Mouse (Mus musculus) kidney, adult 10 weeks (tissue): ENCODE results near the gene Rab42. TPM values are rescaled to one million over a fixed set of nuclear protein-coding genes. Genes with fewer than 3 reads are reported as not detected.

Experiments
- polyA plus RNA-seq: library from polyadenylated mRNA; stranded (reverse); fragments of 350-450 nt; fragmentation: Illumina TruSeq; extraction: RNeasy Lipid Tissue Mini Kit (QIAGEN cat#74804); gene quantifications from one replicate; pipeline ENCODE4 v1.2.3, GENCODE M21; 2014; ENCODE audit warnings: low read depth, low replicate concordance

Gene Rab42
- not detected for polyA plus RNA-seq

DNA sequence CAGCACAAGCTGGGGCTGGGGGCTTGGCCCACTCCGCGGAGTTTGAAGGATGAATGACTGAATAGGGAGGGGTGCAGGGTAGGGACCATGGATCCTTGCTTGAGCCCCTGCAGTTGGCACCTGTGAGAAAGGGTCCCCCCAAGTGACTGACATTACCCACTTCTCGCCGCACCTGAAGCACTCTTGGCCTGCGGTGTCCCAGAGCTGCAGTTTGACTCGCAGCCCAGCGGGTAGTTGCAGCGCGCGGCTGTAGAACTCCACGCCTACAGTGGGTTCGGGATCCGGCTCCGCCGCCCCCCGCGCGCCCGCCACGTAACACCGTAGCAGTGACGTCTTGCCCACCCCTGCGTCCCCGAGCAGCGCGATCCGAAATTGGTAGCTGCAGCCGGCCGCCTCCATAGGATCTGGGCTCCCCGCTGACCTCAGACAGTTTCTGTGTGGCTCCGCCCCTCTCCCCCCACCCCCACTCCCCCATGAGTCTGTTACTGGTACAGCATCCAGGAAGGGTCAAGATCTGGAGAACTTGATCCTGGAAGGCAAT lies at the start of gene Rab42:
Rab42 (minus strand) TSS at position 447 of the 541 bp plus-strand sequence.

DNA sequence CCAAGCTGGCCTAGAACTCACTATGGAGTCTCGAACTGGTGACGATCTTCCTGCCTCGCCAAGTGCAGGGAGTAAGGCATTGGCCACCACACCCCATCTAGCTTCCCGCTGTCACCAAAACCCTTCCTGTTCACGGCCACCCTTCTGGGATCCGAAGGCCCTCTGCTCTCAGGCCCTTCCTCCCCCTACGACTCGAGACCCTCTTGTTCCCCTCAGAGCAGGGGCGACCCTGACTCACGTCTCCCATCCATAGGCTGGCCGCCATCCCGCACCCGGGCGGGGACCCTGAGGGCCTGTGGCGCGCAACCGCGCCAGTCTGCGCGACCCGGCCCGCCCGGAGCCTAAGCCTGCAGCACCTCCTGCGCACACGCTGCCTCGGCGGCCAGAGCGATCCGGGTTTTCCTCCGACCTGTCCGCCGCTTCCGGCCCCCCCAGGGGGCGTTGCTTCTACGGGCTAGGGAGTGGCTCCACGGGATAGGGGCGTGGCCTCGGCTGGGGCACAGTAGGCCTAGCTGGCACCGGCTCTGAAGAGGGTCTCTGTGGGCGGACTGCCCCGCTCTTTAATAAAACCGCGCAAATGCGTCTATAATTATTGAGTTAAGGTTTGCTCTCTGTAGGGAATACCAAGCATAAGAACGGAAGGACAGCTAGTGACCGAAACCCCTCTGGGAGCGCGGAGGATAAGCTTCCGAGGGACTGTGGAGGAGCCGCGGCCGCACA lies 26.1 kb upstream of the Rab42 start, which contains the start of gene Trnau1ap:
Trnau1ap (minus strand) TSS at position 424 of the 720 bp plus-strand sequence.

DNA sequence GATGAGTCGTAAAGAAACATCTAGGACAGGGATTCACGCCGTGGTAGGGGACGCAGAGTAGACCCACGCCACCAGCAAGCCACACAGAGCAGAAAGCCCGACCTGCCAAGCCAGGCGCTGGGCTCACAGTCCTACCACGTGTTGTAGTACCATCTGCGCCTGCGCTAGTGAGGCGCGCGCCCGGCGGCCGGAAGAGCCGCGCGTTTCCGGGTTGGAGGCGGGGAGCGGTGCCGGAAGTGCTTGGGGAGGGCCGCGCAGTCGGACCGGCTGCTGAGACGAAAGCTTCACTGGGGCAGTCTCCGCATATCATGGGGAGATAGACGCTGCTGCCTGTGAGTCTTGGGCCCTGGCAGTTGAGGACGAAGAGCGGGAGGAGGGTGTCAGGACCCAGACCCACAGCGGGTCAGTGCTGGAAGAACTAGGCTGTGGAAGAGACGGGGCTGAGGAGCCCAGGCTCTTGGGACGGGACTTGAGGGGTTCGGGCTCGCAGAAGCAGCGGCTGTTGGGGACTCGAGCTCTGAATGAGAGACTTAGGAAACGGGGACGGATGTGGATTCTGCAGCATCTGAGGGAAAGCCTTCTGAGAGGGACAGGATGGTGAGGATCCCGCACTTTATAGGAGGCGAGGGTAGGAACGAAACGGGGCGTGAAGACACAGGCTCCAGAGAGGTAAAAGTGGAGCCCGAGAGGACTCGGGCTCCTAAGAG lies 28.9 kb downstream of the Rab42 start, which contains the start of gene Taf12:
Taf12 (plus strand) TSS at position 220 of the 707 bp plus-strand sequence.

DNA sequence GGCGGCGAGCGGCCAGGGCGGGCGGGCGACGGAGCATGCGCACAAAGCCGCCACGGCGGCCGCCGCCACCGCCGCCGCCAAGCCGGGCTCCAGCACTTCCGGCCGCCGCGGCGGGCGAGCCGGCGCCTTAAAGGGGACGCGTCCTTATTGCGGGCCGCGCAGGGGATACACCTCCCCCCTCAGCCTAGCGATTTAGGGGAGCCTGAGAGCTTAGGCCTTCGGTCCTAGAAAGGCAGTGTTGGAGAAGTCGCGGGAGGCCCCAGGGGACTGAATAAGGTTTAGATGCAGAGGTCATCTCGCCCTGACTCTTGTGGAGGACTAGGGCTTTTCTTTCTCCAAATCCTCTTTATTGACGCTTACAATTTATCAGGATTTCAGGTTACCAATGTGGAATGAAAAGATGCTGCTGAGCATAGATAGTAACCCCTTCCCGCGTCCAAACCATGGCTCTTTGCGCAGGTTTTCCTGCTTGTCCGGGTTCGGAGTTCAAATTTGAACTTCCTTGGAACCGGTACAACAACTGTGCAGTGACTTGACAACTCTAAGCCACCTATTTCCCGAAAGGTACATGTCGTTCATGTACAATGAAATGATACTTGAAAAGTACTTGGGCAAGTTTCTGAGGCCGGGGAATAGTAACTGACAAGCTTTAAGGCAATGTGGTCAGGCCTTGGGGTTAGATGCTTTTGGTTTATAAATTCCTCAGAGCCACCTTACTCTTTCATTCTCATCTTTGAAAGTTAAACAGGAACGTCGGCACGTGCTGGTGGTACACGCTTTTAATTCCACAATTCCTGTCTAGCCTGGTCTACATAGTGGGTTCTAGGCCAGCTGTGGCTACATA lies 41.4 kb downstream of the Rab42 start, which contains the start of gene Gmeb1:
Gmeb1 (minus strand) TSS at position 89 of the 844 bp plus-strand sequence.

Other genes starting within 250 kb of the Rab42 start
- 0.61 TPM for gene Gm10300, start 228.7 kb downstream of the Rab42 start, polyA plus RNA-seq
- 112 TPM for gene Epb41, start 228.1 kb downstream of the Rab42 start, polyA plus RNA-seq
- not detected for gene Oprd1, start 158.9 kb downstream of the Rab42 start, polyA plus RNA-seq
- gene Ythdf2, start 91.1 kb downstream of the Rab42 start, polyA plus RNA-seq = 38.8 TPM
- gene Gmeb1, start 41.8 kb downstream of the Rab42 start, polyA plus RNA-seq = 3.7 TPM
- gene Taf12, start 29.0 kb downstream of the Rab42 start, polyA plus RNA-seq = 15.7 TPM
- 7.0 TPM for gene Trnau1ap, start 26.2 kb upstream of the Rab42 start, polyA plus RNA-seq
- gene Rcc1, start 50.2 kb upstream of the Rab42 start, polyA plus RNA-seq = 4.2 TPM
- 27.5 TPM for gene Phactr4, start 119.1 kb upstream of the Rab42 start, polyA plus RNA-seq
- gene Med18, start 160.5 kb upstream of the Rab42 start, polyA plus RNA-seq = 1.6 TPM
- 2.3 TPM for gene Sesn2, start 207.1 kb upstream of the Rab42 start, polyA plus RNA-seq
- gene Atpif1, start 230.3 kb upstream of the Rab42 start, polyA plus RNA-seq = 672 TPM
- gene Dnajc8, start 232.2 kb upstream of the Rab42 start, polyA plus RNA-seq = 199 TPM